Mouse (Mus musculus): ENCODE results near the gene Harbi1. TPM values are rescaled to one million over a fixed set of nuclear protein-coding genes. Genes with fewer than 3 reads are reported as not detected.
A peak's percentile ranks its signal among the peaks of the same experiment; 100 is the strongest.
"Not testable (repeated sequence)": the region's sequence is repeated elsewhere in the genome, so short reads cannot be mapped to it uniquely, and the experiment has no call there.

The Harbi1 gene
- polyA plus RNA-seq, 1 experiment from 2014 or later, result 11.4 TPM

DNA sequence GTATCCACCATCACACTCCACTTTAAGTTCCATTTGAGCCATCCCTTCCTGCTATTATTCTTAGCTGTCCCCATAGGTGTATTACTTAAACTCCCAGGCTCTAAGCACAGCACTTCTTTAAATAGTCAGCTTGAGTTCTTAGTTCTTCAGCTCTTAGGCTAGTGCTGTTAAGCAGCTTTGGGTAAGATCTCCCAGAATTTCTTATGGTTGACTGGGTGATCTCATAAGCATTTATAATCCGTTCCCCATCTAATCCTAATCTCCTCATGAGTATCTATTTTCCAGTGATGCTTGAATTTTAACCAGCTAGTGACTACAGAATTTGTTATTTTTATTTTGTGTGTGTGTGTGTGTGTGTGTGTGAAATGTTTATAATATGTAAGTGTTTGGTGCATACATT lies 4.3 kb downstream of the Harbi1 start:
- CTCF ChIA-PET, result no interaction called here
- ATAC-seq (no peak), DNase-seq (ENCODE audit: low read depth, low spot score) (no peak)
- POLR2A ChIA-PET, result interaction anchor here (1.3 kb wide), 1 partner anchor 13 kb away, joined by 3 read pairs; no protein-coding TSS in a partner anchor
- in situ Hi-C loops (cut with MboI; ENCODE audit: low pct_unique_long_range_greater_than_20kb), result no loop called here
- no peak for TF ChIP-seq CTCF (IDR thresholded peaks at IDR 0.05)
- no peaks in the 10 kb centered on the region for H3K27me3 ChIP-seq

GRCm38 (mm10) chr2:91718276-91718675 lies 7.6 kb downstream of the Harbi1 start:
- no peaks in the 10 kb centered on the region for H3K27me3 ChIP-seq
- POLR2A ChIA-PET, result no interaction called here
- ATAC-seq (no peak), DNase-seq (ENCODE audit: low read depth, low spot score) (no peak)
- TF ChIP-seq CTCF (IDR thresholded peaks at IDR 0.05), result no peak
- CTCF ChIA-PET, result no interaction called here
- in situ Hi-C loops (cut with MboI; ENCODE audit: low pct_unique_long_range_greater_than_20kb), result no loop called here

GRCm38 (mm10) chr2:91723382-91723781 lies 12.7 kb downstream of the Harbi1 start:
- POLR2A ChIA-PET, result no interaction called here
- ATAC-seq, result no peak
- no peak for TF ChIP-seq CTCF (IDR thresholded peaks at IDR 0.05)

GRCm38 (mm10) chr2:91723951-91724350 lies 13.3 kb downstream of the Harbi1 start:
- DNase-seq (ENCODE audit: low read depth, low spot score) (no peak), ATAC-seq (no peak)
- in situ Hi-C loops (cut with MboI; ENCODE audit: low pct_unique_long_range_greater_than_20kb), result no loop called here
- POLR2A ChIA-PET, result no interaction called here
- TF ChIP-seq CTCF (IDR thresholded peaks at IDR 0.05), result no peak
- CTCF ChIA-PET, result no interaction called here
- no peaks in the 10 kb centered on the region for H3K27me3 ChIP-seq

More at GRCm38 (mm10) chr2:91723382-91723781, 12.7 kb downstream of the Harbi1 start:
- in situ Hi-C loops (cut with MboI; ENCODE audit: low pct_unique_long_range_greater_than_20kb), result no loop called here
- DNase-seq (ENCODE audit: low read depth, low spot score), result no peak
- H3K27me3 ChIP-seq, result no peaks in the 10 kb centered on the region
- CTCF ChIA-PET, result no interaction called here

DNA sequence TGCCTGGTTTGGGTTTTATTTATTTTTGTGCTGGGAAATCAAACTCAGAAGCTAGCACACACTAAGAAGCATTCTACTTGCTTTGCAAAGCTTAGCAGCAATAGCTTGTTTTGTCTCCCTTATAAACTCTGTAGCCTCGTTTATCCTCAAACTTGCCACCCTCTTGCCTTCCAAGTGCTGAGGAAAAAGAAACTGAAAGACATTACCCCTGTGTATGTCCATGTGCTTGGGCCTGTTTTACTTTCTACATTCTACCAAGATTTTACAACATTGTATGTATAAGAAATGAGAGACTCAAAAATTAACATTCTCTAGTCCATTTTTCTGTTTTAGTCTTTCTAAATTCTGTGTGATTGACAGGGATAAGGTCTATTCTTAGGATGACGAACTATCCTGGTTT lies 14.1 kb downstream of the Harbi1 start:
- ATAC-seq (no peak), DNase-seq (ENCODE audit: low read depth, low spot score) (no peak)
- no peaks in the 10 kb centered on the region for H3K27me3 ChIP-seq
- no peak for TF ChIP-seq CTCF (IDR thresholded peaks at IDR 0.05)
- in situ Hi-C loops (cut with MboI; ENCODE audit: low pct_unique_long_range_greater_than_20kb), result no loop called here
- ChIA-PET CTCF (no interaction called here), POLR2A (no interaction called here)

GRCm38 (mm10) chr2:91725476-91725875 lies 14.8 kb downstream of the Harbi1 start:
- ATAC-seq, CTCF ChIA-PET, POLR2A ChIA-PET: not testable (repeated sequence)

DNA sequence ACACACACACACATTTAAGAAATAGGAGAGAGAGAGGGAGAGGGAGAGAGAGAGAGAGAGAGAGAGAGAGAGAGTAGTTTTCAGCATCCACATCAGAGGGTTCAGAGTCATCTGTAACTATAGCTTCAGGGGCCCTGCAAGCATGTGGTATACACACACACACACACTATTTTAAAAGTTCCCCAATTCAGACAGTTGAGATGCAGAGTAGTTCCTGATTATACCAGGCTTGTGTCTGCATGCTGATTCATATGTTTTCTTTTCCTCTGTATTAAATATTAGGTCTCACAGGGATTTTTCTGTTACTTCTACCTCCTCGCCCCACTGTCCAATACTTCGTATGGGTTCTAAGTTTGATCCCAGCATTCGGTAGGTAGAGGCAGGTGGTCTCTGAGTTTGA lies 16.4 kb downstream of the Harbi1 start:
- in situ Hi-C loops (cut with MboI; ENCODE audit: low pct_unique_long_range_greater_than_20kb), result no loop called here
- ATAC-seq (no peak), DNase-seq (ENCODE audit: low read depth, low spot score) (no peak)
- no peaks in the 10 kb centered on the region for H3K27me3 ChIP-seq
- CTCF ChIA-PET, result no interaction called here
- POLR2A ChIA-PET, result interaction anchor here (0.7 kb wide), 1 partner anchor 132 kb away, joined by 5 read pairs; no protein-coding TSS in a partner anchor
- TF ChIP-seq CTCF (IDR thresholded peaks at IDR 0.05), result no peak

More at GRCm38 (mm10) chr2:91725476-91725875, 14.8 kb downstream of the Harbi1 start:
- H3K27me3 ChIP-seq; in situ Hi-C loops (cut with MboI; ENCODE audit: low pct_unique_long_range_greater_than_20kb); DNase-seq (ENCODE audit: low read depth, low spot score): not testable (repeated sequence)

GRCm38 (mm10) chr2:91729571-91729970 lies 18.9 kb downstream of the Harbi1 start:
- ChIA-PET POLR2A (interaction anchor here (1.0 kb wide), 1 partner anchor 60 kb away, joined by 3 read pairs; no protein-coding TSS in a partner anchor), CTCF (interaction anchor here (0.9 kb wide), 1 partner anchor 47 kb away, joined by 3 read pairs; no protein-coding TSS in a partner anchor)
- ATAC-seq (no peak), DNase-seq (ENCODE audit: low read depth, low spot score) (no peak)
- no peaks in the 10 kb centered on the region for H3K27me3 ChIP-seq
- in situ Hi-C loops (cut with MboI; ENCODE audit: low pct_unique_long_range_greater_than_20kb), result no loop called here
- TF ChIP-seq CTCF (IDR thresholded peaks at IDR 0.05), result no peak

DNA sequence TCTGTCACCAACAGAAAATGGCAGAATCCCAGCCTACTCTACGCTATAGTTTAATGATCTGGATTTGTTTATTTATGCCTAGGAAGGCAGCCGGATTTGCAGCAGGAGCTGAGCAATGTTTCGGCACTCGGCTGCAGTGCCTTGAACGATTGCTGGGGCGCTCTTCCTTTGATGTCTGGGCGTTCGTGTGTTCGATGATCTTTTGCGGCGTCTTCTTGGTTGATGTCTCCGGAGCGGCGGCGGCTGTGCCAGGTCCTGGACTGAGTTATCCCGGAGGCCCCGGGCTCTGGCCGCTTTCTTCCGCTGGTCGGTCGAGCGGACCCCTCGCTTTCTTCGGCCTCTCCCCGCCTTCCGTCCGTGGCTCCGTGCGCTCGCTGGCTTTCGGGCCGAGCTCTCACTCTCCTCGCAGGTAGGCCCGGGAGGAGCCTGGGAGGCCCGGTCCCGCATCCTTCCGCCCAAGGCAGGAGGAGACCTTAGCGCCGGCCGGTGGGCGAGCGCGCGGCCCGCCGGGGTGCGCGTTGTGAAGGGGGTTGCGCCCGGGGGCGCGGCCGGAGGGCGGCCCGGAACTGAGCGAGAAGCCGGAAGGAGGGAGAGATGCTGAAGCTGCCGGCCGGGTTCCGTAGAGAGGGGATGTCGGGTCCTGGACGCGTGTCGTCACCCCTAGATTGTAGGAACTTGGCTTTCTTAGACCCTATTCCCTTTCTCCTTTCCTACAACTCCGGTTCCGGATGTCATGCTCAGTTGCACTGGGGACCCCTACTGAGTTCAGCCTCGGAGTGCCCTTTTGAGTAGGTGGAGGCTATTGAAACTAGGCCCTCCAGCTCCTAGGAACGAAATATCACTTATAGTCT lies 19.5 kb downstream of the Harbi1 start, which contains the start of gene Ambra1:
Gene Ambra1 (plus strand): TSS at position 164 of the 851 bp plus-strand sequence.
- in situ Hi-C loops (cut with MboI; ENCODE audit: low pct_unique_long_range_greater_than_20kb), result no loop called here
- ATAC-seq, result peak; percentile 73

GRCm38 (mm10) chr2:91735221-91735620 lies 24.6 kb downstream of the Harbi1 start:
- H3K27me3 ChIP-seq, result no peaks in the 10 kb centered on the region
- POLR2A ChIA-PET, result no interaction called here
- ATAC-seq, result no peak
- TF ChIP-seq CTCF (IDR thresholded peaks at IDR 0.05), result no peak
- no peak for DNase-seq (ENCODE audit: low read depth, low spot score)
- in situ Hi-C loops (cut with MboI; ENCODE audit: low pct_unique_long_range_greater_than_20kb), result no loop called here
- CTCF ChIA-PET, result no interaction called here

More for the DNA sequence above, 19.5 kb downstream of the Harbi1 start, which contains the start of gene Ambra1:
- CTCF ChIA-PET, result interaction anchor here (0.9 kb wide), 1 partner anchor 46 kb away, joined by 3 read pairs; no protein-coding TSS in a partner anchor
- TF ChIP-seq CTCF (IDR thresholded peaks at IDR 0.05), result no peak
- peak; percentile 61 for DNase-seq (ENCODE audit: low read depth, low spot score)
- POLR2A ChIA-PET, result interaction anchor here (1.0 kb wide), 1 partner anchor 60 kb away, joined by 3 read pairs; no protein-coding TSS in a partner anchor
- no peaks in the 10 kb centered on the region for H3K27me3 ChIP-seq

- DNase-seq (ENCODE audit: low read depth, low spot score) (no peak), ATAC-seq (no peak)
- ChIA-PET CTCF (no interaction called here), POLR2A (no interaction called here)
- no peak for TF ChIP-seq CTCF (IDR thresholded peaks at IDR 0.05)
- in situ Hi-C loops (cut with MboI; ENCODE audit: low pct_unique_long_range_greater_than_20kb), result no loop called here
- no peaks in the 10 kb centered on the region for H3K27me3 ChIP-seq
Measured at GRCm38 (mm10) chr2:91739586-91739985, 28.9 kb downstream of the Harbi1 start.
